Mouse (Mus musculus) heart, postnatal 14 days (tissue): ENCODE measurements at regions not wholly inside any gene's neighbourhood (a gene's known extent, or its start where the extent isn't known, plus 50 kb on each side); places are given as distances from the start of the nearest gene placed in this dataset.
A peak's percentile ranks its signal among the peaks of the same experiment; 100 is the strongest.

Experiments
- DNase-seq, 2 experiments: peaks; one replicate each; pipeline ENCODE4 v3.0.0; 2021 to 2022
- intact Hi-C: fragments of 180-260 bp; cut with DNase I; formaldehyde crosslinking; loops from one replicate; pipeline ENCODE4 v1.15.1; 2025

DNA sequence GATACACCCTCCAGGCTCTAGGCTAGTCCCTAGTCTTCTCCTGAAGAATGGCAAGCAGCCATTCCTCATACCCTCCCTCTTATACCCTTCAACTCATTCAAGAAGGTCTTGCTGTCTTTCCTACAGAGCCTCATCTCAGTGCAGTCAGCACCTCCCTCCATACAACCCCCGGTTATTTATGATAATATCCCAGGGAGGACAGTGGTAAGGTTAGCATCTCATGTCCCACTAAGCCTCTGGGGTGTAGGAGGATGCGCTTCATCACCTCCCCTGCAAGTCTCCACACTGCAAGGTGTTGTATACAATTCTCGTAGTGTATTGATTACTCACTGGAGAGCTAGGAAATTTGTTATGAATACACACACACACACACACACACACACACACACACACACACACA lies 80.2 kb upstream of the Shisa6 start:
- intact Hi-C loops = no loop called here
- DNase-seq = no peak

DNA sequence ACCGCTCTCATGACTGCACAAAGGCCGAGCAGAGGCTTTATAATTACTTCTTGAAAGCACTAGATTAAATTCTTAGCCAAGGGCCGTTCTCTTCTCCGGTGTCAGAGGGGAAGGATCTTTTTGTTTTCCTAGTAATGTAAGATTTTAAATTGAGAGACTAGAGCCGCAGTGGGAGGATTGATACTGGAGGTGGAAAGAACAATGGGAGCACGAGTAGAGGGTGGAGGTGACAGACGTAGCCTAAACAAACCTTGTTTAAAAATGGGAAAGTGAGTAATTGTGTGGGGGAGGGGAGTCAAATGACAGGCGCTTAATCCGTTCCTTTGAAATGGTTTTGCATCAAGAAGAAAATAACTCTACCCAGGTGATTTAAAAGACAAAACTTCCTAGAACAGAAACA lies 80.9 kb upstream of the Shisa6 start:
- intact Hi-C loops = no loop called here
- DNase-seq = no peak

DNA sequence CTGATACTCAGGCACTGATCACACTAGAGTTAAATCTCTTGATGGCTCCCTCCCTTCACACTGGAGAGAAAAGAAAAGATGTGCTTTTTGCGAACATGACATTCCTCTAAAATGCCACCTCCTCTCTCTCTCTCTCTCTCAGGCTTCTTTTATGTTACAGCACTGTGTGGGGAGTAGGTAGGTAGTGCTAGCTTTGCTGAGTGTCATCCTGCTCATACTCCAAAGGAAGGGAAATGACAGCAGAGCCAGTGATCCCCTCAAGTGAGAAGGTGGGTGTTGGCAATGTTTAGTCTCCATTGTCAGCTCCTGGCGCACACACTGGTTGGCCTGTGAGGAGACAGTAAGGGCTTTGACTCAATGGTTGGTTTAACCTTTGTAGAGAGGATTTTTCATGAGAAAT lies 84.0 kb upstream of the Shisa6 start:
- intact Hi-C loops = no loop called here
- DNase-seq = no peak

GRCm38 (mm10) chr11:66613150-66613549 lies 87.4 kb upstream of the Shisa6 start:
- intact Hi-C loops = no loop called here
- DNase-seq = peak in 1 of 2 experiments; percentile 24

- intact Hi-C loops = no loop called here
Observed at GRCm38 (mm10) chr11:66625491-66625890, 99.7 kb upstream of the Shisa6 start.

GRCm38 (mm10) chr11:66656810-66657209 lies 131.0 kb upstream of the Shisa6 start:
- no peak for DNase-seq
- intact Hi-C loops = no loop called here

More at GRCm38 (mm10) chr11:66625491-66625890, 99.7 kb upstream of the Shisa6 start:
- no peak for DNase-seq

- intact Hi-C loops = no loop called here
Observed at GRCm38 (mm10) chr11:66674581-66674980, 148.8 kb upstream of the Shisa6 start.

DNA sequence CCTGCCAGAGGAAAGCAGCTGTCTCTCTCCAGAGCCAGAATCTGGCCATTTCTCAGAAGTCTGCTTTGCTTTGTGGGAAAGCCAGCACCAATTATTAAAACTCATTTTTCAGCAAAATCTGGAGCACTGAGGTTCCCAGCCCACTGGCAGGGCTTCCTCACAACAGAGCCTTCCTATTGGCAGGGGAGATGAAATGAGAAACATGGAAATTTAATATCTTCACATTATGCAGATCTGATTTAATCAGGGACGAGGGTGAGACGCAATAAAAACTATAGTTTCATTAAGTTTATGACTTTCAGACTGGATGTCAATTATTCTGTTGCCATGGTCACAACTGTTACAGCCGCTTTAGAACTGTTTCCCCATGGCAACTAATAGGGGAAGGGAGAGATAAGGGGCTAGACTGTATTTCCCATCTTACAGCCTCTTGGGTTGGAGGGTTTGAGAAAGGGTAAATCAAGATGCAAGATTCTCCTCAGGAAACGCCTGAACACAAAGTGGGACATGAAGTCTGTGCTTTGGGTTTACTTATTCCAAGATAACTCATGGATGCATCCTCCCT lies 154.4 kb upstream of the Shisa6 start:
- DNase-seq = no peak
- intact Hi-C loops = loop anchor here (10.0 kb wide), 1 partner anchor 195 kb away; no protein-coding TSS in a partner anchor

More at GRCm38 (mm10) chr11:66674581-66674980, 148.8 kb upstream of the Shisa6 start:
- no peak for DNase-seq

GRCm38 (mm10) chr11:66681892-66682291 lies 156.1 kb upstream of the Shisa6 start:
- DNase-seq = no peak
- intact Hi-C loops = loop anchor here (10.0 kb wide), 1 partner anchor 193 kb away; no protein-coding TSS in a partner anchor

- no peak for DNase-seq
- intact Hi-C loops = loop anchor here (10.0 kb wide), 1 partner anchor 191 kb away; no protein-coding TSS in a partner anchor
Observed at GRCm38 (mm10) chr11:66684181-66684580, 158.4 kb upstream of the Shisa6 start.

DNA sequence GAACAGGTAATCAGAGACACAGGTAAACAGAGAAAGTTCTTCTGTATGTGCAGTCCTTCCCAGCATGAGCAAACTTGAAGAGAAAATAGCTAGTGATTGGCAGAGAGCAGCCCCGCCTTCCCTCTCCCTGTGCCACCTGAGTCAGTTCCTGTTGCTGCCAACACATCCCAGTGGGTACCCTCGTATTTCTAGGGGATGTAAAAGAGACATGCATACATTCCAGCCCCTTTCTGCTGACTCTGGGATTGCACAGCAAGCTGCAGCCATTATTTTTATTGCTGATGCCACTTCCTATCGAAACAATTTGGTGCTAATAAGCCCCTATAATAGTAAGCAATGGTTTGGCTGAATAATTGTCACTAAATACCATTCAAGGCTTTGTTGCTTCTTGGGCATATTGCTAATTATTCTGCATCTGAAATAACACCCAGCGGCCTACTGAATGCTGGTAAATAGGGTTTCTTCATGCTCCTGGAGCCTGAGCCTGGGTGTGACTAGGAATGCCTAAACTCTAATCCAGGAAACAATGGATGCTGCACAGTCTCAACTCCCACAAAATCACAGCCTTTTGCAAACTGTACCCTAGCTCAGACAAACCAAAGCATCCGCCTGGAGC lies 169.0 kb upstream of the Shisa6 start:
- intact Hi-C loops = no loop called here
- DNase-seq = no peak

DNA sequence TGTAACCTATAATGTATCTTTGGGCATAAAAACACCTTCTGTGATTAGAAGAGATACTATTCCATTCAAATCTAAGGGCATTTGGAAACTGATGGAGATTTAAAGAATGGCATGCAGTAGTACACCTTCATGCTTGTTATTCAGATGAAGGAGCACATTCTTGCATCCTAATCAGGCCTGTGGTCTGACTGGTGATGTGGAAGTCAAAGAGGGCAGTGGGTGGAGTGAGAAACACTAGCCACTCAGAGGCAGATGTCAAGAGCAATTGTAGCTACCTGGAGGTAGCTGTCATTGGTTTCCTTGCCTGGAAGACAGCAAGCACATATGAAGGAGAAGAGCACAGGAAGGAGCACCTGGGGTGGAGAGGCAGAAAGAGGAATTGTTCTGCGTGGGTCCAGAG lies 171.0 kb upstream of the Shisa6 start:
- DNase-seq = no peak
- intact Hi-C loops = no loop called here

- no peak for DNase-seq
Observed at GRCm38 (mm10) chr11:66745479-66745878, 166.3 kb upstream of the Pirt start.

DNA sequence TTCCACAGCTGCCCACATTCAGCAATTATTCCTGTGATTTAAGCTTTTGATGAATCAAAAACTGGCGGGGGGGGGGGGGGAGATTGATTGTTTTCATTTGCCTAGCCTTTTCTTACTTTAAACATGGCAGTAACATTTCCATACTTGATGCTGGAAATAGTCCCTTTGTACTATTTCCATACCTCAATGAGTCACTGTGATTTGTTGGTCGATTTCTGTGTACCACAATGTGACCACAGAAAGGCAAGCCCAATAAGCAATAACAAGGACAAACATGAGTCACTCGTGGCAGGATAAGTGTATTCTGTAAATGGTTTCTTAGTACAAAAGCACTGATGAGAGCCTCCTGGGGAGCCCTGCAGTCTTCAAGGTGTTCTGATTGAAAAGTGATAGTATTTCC lies 121.8 kb upstream of the Pirt start:
- intact Hi-C loops = no loop called here
- no peak for DNase-seq

More at GRCm38 (mm10) chr11:66745479-66745878, 166.3 kb upstream of the Pirt start:
- intact Hi-C loops = no loop called here

GRCm38 (mm10) chr11:66806887-66807286 lies 104.9 kb upstream of the Pirt start:
- intact Hi-C loops = no loop called here
- DNase-seq = no peak

DNA sequence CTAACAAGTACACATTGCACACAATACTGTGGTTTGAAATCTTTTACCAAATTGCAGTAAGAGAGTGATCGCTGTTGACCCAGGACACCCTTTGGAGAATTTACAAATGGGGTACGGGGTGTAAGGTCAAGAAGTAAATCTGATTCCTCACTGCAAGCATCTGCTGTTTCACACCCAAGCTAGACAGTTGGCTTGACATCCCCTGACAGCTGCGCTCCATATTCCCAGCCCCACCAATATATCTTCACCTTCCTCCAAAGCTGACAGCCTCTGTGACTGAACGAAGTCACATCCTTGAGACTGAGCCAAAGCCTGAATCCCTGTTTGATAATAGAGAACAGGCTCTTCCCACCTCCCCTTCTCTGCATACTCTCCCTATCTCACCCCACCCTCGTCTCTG lies 98.5 kb upstream of the Pirt start:
- intact Hi-C loops = no loop called here
- DNase-seq = no peak

DNA sequence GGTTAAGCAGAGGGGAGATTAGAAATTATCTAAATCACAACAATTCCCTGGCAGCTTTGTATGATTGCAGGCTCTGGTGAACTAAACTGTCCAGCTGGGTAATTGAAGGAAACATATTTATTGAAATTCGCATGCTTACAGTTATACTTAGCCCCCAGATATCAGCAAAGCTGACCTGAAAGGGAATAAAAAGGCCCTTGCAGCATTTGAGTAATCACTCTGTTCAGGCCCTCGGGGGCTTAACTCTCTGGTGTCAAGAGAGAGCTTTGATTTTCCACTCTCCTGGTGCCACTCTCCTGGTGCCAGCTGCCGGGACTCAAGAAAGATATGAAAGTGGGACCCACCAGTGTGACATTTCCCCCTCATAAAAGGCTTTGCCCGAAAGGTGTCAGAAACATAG lies 98.0 kb upstream of the Pirt start:
- DNase-seq = no peak
- intact Hi-C loops = no loop called here

GRCm38 (mm10) chr11:66835864-66836263 lies 75.9 kb upstream of the Pirt start:
- intact Hi-C loops = no loop called here
- DNase-seq = no peak

- DNase-seq = no peak
- intact Hi-C loops = no loop called here
Observed at GRCm38 (mm10) chr11:66836633-66837380, 75.0 kb upstream of the Pirt start.

DNA sequence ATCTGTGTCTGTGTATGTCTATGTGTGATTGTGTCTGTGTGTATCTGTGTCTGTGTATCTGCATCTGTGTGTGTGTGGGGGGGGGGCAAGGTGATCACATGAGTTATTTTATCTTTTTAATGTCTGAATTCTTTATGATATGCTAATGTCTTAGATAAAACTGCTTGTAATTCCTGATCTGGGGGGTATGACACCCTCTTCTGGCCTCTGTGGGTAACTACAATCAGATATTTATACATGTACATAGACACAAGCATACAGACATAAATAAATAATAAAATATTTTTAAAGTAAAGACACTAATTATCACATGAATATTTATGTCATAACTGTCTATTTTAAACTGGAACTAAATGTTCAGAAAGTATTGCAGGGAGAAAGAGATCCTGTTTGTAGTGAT lies 66.5 kb upstream of the Pirt start:
- no peak for DNase-seq
- intact Hi-C loops = no loop called here

DNA sequence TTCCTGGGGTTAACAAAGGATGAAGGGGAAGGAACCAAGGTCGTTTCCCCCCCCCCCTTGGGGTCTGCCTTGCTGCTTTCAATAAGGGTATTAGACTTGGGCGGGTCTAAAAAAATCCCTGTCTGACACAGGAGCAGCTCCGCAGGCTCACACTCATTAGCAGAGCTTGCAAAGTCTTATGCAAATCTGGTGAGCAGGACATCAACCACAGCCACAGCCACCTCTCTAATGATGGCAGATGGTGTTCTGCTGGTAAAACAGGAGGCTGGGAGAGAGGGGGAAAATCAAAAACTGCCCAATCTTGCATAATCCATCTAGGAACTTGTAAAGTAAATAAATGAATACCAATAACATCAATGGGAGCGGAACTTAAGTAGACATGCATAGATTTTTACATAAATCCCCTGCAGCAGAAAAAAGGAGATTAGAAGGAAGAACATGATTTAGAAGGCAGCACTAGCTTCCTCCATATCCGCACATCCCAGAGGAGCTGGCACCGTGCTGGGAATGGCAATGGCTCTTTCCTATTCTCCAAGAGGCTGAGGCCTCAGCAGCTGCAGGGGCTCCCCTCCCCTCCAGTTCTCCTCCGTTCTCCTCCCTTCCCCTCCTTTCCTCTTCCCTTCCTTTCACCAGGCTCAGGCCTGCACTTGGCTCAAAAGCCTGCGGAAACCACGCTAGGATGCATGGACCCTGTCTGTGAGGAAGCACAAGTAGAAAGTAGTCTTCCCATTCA lies 65.6 kb upstream of the Pirt start:
- DNase-seq = no peak
- intact Hi-C loops = no loop called here
